Mouse (Mus musculus) intestine, postnatal 0 days (tissue): ENCODE data around the gene 1700016D06Rik. TPM values are rescaled to one million over a fixed set of nuclear protein-coding genes. Genes with fewer than 3 reads are reported as not detected.
A peak's percentile ranks its signal among the peaks of the same experiment; 100 is the strongest.

Experiments
- ATAC-seq: fragments of 200-750 bp; cut with Nextera tagmentation; 2 replicates; pipeline ENCODE4 v1.8.0; 2017; ENCODE audit warnings: mild to moderate bottlenecking, moderate TSS enrichment, moderate library complexity
- H3K27ac ChIP-seq: fragments of 300-500 bp; sonication (generic); 2 replicates; pipeline ENCODE4 v1.5.1; 2014; ENCODE audit warnings: mild to moderate bottlenecking, low read depth, low read length, moderate library complexity
- H3K27me3 ChIP-seq: fragments of 300-500 bp; sonication (generic); replicated peaks from 2 replicates; pipeline ENCODE4 v1.6.1; 2014; ENCODE audit warnings: low read length, mixed read lengths; ENCODE audit not compliant: control insufficient read depth, insufficient read depth
- H3K36me3 ChIP-seq: fragments of 300-500 bp; sonication (generic); 2 replicates; pipeline ENCODE4 v1.6.1; 2014; ENCODE audit warnings: mild to moderate bottlenecking, moderate library complexity; ENCODE audit not compliant: control insufficient read depth, insufficient read depth
- H3K4me1 ChIP-seq: fragments of 300-500 bp; sonication (generic); replicated peaks from 2 replicates; pipeline ENCODE4 v1.6.1; 2014; ENCODE audit warnings: antibody characterized with exemption, low read length, mixed read lengths; ENCODE audit not compliant: control insufficient read depth, insufficient read depth
- H3K4me2 ChIP-seq: fragments of 300-500 bp; sonication (generic); replicated peaks from 2 replicates; pipeline ENCODE4 v1.6.1; 2014; ENCODE audit warnings: low read depth, mild to moderate bottlenecking, moderate library complexity
- H3K4me3 ChIP-seq: fragments of 300-500 bp; sonication (generic); 2 replicates; pipeline ENCODE4 v1.5.1; 2014; ENCODE audit warnings: low read depth, low read length
- H3K9ac ChIP-seq: fragments of 300-500 bp; sonication (generic); 2 replicates; pipeline ENCODE4 v1.6.1; 2014; ENCODE audit warnings: mild to moderate bottlenecking, low read depth, low read length
- H3K9me3 ChIP-seq: fragments of 300-500 bp; sonication (generic); 2 replicates; pipeline ENCODE4 v1.6.1; 2016; ENCODE audit warnings: mixed run types; ENCODE audit not compliant: control insufficient read depth
- CTCF ChIP-seq: sonication (generic); IDR thresholded peaks from 2 replicates; pipeline ENCODE4 v1.5.1; 2016; ENCODE audit warnings: low read depth, mild to moderate bottlenecking, control low read depth, antibody characterized with exemption, moderate library complexity
- WGBS: fragments of 180-500 bp; shearing (Covaris S2); extraction: QIAGEN DNeasy Blood & Tissue Kit; methylation state at CpG from one replicate; pipeline ENCODE4 v1.1.7; 2014; 5-methylcytosine and 5-hydroxymethylcytosine counted together
- polyA plus RNA-seq: library from polyadenylated mRNA; unstranded; fragments of >200 nt; fragmentation: Nextera tagmentation; extraction: Ambion mirVana; gene quantifications from 2 replicates; pipeline ENCODE4 v1.2.1, GENCODE M21; 2015

Gene 1700016D06Rik
- polyA plus RNA-seq, 1 experiment from 2014 or later = not detected

DNA sequence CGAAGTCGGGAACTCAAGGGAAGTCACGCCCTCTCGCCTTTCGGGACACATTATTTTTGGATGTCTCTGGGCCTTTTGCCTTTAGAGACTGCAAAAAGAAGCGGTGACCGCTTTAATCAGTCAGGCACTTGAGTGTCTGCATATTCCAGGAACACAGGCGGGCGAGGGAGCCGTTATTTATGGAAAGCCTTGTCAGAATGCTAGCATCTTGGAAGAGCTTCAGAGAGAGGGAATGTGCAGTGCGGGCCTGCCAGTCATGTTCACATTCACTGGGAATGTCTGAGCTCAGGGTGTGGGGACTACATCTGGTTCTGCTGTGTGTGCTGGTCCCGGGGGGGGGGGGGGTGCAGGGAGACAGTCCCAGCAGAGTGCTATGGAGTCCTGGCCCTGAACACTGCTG lies 5.0 kb upstream of the 1700016D06Rik start:
- Histone ChIP-seq H3K27ac (no peak overlapping the region), H3K27me3 (no peaks in the 10 kb centered on the region), H3K4me1 (peaks cover 15% of the 10 kb centered on the region), H3K9me3 (0 out of 2 replicates have a peak, but pooled peaks cover 2% of the 10 kb centered on the region), H3K9ac (no peak overlapping the region), H3K4me2 (no peak overlapping the region), H3K36me3 (no peaks in the 10 kb centered on the region), H3K4me3 (no peak overlapping the region)
- 70% methylated on average over 12 of the region's 12 CpGs for WGBS
- no peak for ATAC-seq
- TF ChIP-seq CTCF = no peak

DNA sequence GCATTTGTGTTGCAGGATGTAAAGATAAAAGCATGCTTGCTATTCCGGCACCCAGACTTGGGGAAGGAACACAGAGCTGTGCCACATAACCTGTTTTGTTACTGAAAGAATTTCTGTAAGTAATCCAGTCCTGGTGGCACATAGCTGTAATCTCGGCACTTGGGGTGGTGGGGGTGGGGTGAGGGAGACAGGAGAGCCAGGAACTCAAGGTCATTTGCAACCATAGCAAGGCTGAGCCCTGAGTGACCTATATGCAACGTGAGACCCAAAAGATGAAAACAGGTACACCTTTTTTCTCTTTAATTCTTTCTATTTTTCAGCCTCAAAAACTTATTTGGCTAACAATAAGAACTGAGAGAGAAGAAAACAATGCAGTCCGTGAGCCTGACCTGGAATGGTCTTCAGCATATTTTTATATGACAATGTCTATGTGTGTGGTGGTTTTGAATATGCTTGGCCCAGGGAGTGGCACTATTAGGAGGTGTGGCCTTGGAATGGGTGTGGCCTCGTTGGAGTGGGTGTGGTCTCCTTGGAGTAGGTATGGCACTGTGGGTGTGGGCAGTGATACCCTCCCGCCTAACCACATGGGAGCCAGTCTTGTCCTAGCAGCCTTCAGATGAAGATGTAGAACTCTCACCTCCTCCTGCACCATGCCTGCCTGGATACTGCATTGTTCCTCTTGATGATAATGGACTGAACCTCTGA lies 4.0 kb upstream of the 1700016D06Rik start:
- WGBS = 70% methylated on average over 6 of the region's 6 CpGs

DNA sequence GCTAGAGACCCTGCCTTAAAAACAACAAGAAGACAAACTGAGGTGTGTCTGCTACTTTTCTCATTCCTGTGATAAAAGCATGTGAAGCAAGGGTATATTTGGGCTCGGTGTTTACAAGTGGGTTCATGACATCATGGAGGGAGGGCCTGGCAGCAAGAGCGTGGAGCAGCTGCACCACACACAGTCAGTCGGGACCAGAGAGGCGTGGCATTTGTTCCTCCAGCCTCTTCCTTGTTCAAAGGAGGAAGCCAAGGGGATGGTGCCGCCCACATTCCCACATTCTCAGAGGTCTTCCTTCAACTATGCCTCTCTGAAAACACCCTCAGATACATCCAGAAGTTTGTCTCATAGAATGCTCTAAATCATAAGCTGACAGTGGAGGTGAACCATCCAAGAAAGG lies 2.9 kb upstream of the 1700016D06Rik start:
- H3K4me1 ChIP-seq = peaks cover 9% of the 10 kb centered on the region; the same call in 1 of the 2 replicates
- no peak overlapping the region for H3K4me2 ChIP-seq
- no peak overlapping the region for H3K9ac ChIP-seq
- 75% methylated on average over 5 of the region's 5 CpGs for WGBS
- no peaks in the 10 kb centered on the region for H3K27me3 ChIP-seq
- H3K4me3 ChIP-seq = no peak overlapping the region
- no peak for TF ChIP-seq CTCF
- no peak overlapping the region for H3K27ac ChIP-seq
- H3K9me3 ChIP-seq = 0 out of 2 replicates have a peak, but pooled peaks cover 2% of the 10 kb centered on the region
- ATAC-seq = no peak
- no peaks in the 10 kb centered on the region for H3K36me3 ChIP-seq

More for the DNA sequence above, 4.0 kb upstream of the 1700016D06Rik start:
- Histone ChIP-seq H3K4me3 (no peak overlapping the region), H3K27me3 (no peaks in the 10 kb centered on the region), H3K9me3 (0 out of 2 replicates have a peak, but pooled peaks cover 2% of the 10 kb centered on the region), H3K4me1 (peaks cover 14% of the 10 kb centered on the region), H3K36me3 (no peaks in the 10 kb centered on the region), H3K27ac (no peak overlapping the region), H3K4me2 (no peak overlapping the region), H3K9ac (no peak overlapping the region)
- TF ChIP-seq CTCF = no peak
- ATAC-seq = no peak

DNA sequence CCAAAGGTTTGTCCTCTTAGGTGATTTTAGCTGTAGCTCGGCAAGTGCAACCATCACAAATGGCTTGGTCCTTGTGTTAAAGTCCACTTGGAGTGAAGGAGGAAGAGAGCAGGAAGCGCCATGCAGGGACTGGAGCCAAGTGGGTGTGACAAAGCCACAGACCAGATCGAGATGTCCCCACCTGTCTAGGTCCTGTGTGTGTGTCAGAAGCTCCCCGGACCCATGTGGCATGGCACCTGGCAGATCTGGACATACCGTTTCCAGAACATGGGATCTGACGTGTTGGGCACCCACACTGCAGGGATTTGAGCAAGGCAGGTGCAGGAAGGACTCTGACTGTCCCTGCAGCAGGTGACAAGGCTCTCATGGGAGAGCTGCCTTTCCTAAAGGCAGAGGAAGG lies 565 bp upstream of the 1700016D06Rik start:
- peaks cover 9% of the 10 kb centered on the region; the same call in 1 of the 2 replicates for H3K4me1 ChIP-seq

DNA sequence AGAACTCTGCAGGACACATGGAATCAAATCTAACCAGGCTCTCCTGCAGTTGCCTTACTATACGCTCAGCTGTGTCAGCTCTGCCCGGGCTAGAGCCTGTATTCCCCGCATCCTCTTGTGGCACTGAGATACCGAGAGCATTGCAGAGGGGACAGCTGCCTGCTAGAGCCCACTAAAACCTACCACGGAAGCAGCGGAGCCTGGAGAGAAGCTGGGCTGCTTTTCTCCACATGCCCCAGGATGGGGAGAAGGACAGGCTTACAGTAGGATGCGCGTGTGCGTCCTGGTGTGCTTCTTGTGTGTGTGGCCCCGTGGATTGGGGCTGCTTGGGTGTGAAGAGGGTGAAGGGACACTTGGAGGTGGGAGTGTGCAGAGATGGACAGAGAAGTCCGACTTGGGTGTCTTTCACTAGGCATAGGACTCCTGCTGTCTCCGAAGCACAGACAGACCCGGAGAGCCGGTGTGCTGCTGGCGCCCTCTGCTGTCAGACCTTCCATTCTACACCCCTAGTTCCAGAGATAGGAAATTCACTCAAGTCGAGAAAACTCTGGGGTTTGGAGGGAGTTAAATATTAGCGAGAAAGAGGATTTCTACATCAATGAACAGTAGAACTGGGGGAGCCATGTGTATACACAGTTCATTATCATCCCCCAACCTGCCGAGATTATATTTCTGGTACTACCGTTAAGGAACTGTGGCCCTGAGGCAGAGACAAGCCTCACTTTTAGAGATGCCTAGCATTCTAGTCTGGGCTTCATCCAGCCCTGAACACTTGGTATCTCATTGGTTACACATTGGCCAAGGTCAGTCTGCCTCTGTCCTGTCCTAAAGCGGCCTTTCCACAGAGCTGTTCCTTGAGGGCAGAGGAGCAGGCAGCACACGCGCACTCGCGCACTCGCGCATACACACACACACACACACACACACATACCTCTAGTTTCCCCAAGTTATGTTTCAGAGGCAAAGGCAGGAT lies 517 bp downstream of the 1700016D06Rik start:
- peak; percentile 63 for ATAC-seq
- 30% methylated on average over 26 of the region's 26 CpGs for WGBS
- H3K27me3 ChIP-seq = no peaks in the 10 kb centered on the region
- peak overlapping the region; percentile 46 for H3K4me2 ChIP-seq
- TF ChIP-seq CTCF = peak; percentile 97
- H3K36me3 ChIP-seq = no peaks in the 10 kb centered on the region
- H3K9ac ChIP-seq = no peak overlapping the region
- H3K4me3 ChIP-seq = no peak overlapping the region
- no peak overlapping the region for H3K27ac ChIP-seq
- H3K9me3 ChIP-seq = 0 out of 2 replicates have a peak, but pooled peaks cover 2% of the 10 kb centered on the region
- H3K4me1 ChIP-seq = peaks cover 9% of the 10 kb centered on the region; the same call in 1 of the 2 replicates

More for the DNA sequence above, 565 bp upstream of the 1700016D06Rik start:
- no peaks in the 10 kb centered on the region for H3K36me3 ChIP-seq
- H3K4me2 ChIP-seq = peak overlapping the region; percentile 46
- no peaks in the 10 kb centered on the region for H3K27me3 ChIP-seq
- TF ChIP-seq CTCF = no peak
- H3K4me3 ChIP-seq = no peak overlapping the region
- 0 out of 2 replicates have a peak, but pooled peaks cover 2% of the 10 kb centered on the region for H3K9me3 ChIP-seq
- no peak overlapping the region for H3K27ac ChIP-seq
- ATAC-seq = peak; percentile 72
- no peak overlapping the region for H3K9ac ChIP-seq
- 46% methylated on average over 6 of the region's 6 CpGs for whole genome bisulfite sequencing
